Mouse (Mus musculus) right cerebral cortex, adult 18-20 months (tissue): ENCODE results near the gene Gpr6.

Experiments
- DNase-seq: peaks from one replicate; pipeline ENCODE4 v3.0.0; 2022; ENCODE audit warnings: mixed read lengths

Gene Gpr6

GRCm38 (mm10) chr10:41072116-41072515 is at the start of gene Gpr6:
Gene Gpr6 (minus strand): TSS chr10:41072285.
- DNase-seq: peak; percentile 74

DNA sequence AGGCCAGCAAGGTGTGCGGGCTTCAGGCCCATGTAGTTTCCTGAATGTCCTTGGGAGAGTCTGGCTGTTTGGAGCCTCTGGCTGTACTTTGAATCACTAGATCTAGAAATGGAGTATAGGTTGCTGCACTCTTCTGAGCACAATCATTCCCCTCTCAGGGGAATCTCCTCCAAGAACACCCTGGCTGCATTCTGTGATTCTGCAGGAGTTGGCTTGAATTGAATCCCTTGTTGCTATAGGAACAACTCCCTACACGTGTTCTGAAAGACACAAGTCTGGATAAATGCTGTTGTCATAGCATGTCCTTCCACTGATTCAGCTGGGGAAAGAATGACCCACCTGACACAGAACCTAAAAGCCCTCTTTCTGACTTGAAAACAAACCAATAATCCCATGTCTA is 28.0 kb upstream of the Gpr6 start:
- DNase-seq: peak; percentile 5

DNA sequence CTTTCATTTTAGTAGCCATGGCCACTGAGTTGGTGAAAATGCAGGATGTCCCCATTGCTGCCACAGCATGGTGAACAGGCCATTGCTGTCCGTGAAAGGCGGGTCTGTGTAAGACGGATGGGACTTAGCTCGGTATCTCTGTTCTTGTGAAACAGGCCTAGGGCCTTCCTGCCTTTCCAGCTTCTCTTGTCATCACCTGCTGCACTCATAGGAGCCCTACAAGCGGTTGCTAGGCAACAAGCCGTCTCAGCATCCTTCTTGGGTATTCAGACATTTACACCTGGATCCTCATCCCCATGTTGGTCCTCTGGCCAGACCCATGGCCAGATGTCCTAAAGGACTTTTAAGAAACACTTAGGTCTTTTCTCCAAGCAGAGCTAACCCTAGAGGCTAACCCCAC is 26.1 kb upstream of the Gpr6 start:
- DNase-seq: no peak

DNA sequence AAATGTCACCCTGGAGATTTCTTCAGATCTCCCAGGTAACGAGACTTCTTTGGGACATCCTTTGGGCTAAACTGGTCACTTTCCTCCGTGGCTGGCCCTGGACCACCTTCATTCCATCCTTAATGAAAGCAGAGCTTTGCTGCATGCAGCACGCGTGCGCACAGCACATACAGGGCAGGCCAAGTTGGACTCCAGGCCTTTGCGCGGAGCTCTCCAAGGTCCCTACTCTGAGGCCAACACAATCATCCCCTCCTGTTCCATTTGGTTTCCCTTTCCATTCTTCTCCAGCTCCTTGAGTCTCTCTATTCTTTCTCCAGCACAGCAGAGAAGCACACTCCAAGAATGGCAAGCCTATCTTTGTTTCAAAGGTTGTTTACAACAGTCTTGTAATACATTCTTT is 16.8 kb upstream of the Gpr6 start:
- DNase-seq: no peak

- no peak for DNase-seq
Measured at GRCm38 (mm10) chr10:41071696-41072095, 389 bp downstream of the Gpr6 start.

- peak; percentile 50 for DNase-seq
Measured at GRCm38 (mm10) chr10:41070693-41071651, 1.1 kb downstream of the Gpr6 start.

DNA sequence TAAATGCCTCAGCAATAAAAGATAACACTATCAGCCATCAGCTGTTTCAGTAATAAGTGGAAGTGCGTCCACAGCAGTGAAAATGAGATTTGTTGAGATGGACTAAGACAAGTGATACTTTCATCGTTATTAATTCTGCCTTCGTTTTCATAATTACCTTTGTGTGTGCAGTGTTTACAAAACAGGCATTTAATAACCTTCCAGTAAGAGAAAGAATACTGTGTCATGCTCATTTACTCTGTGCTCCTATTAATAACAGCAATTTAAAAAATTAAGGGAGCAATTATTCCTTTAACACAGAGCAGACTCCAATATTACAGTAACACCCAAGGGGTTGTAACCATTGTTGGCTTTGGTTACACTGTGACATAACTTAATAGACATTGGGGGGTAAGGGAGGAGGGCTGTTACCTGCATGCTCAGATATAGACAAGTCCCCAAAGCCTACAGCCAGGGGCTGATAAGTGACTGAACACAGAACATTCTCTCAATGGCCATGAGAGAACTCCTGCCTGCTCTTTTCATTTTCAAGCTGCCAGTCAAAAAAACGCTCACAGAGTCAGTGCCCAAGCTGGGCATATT is 11.7 kb downstream of the Gpr6 start:
- DNase-seq: no peak

GRCm38 (mm10) chr10:41055581-41055980 is 16.5 kb downstream of the Gpr6 start:
- DNase-seq: no peak

DNA sequence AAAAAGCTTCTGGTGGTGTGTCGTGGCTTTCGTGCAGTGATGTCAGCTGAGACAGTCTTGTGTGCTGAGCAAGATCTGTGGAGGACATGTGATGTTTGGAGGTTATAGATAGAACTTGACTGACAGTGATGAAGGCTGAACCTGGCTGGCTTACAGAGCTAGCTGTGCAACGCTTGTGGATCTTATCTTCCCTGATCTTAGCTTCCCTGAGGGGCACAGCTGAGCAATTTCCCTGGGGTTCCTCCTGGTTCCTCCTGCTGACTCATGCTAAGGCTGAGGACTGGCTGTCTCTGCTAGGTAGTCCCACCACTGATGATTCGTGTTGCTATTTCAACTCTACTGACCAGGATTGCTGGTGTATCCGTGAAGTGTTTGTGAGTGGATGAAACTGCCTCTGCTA is 18.1 kb downstream of the Gpr6 start:
- no peak for DNase-seq

- no peak for DNase-seq
Measured at GRCm38 (mm10) chr10:41042272-41042671, 29.8 kb downstream of the Gpr6 start.

GRCm38 (mm10) chr10:41041478-41041877 is 30.6 kb downstream of the Gpr6 start:
- DNase-seq: no peak

- no peak for DNase-seq
Measured at GRCm38 (mm10) chr10:41040530-41041085, 31.5 kb downstream of the Gpr6 start.

DNA sequence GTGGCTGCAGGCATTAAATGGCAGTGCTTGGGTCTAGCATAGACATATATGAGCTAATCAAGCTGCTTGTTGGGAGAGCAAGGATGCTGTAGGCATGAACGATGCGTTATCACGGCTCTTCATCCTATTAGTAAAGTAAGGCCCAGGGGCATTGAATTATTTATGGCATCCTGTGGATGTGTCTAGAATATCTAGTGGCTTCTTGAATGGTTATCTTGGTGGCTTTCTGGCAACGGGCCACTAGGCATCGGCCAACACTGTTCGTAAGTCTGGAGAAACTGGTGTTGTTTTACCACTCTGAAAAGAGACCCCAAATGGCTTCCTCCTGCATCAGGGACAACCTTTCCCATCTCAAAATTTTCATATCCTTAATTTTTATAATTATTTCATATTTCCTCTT is 33.6 kb downstream of the Gpr6 start:
- no peak for DNase-seq

GRCm38 (mm10) chr10:41037722-41038121 is 34.4 kb downstream of the Gpr6 start:
- DNase-seq: peak; percentile 57

- no peak for DNase-seq
Measured at GRCm38 (mm10) chr10:41032811-41033210, 39.3 kb downstream of the Gpr6 start.

- no peak for DNase-seq
Measured at GRCm38 (mm10) chr10:41024860-41025259, 47.2 kb downstream of the Gpr6 start.

- DNase-seq: no peak
Measured at GRCm38 (mm10) chr10:41024406-41024805, 47.7 kb downstream of the Gpr6 start.

- DNase-seq: no peak
Measured at GRCm38 (mm10) chr10:41022226-41022625, 49.9 kb downstream of the Gpr6 start.
